Mouse (Mus musculus) brain, embryonic 14.5 days (tissue): Measurements from ENCODE around the gene Rassf5. TPM values are rescaled to one million over a fixed set of nuclear protein-coding genes. Genes with fewer than 3 reads are reported as not detected.

ENCODE experiments used
- DNase-seq: peaks from one replicate; pipeline ENCODE4 v3.0.0-alpha.2; 2011; ENCODE audit warnings: low read depth
- CTCF ChIP-seq: fragments of 200-500 bp; IDR thresholded peaks from 2 replicates; pipeline ENCODE4 v1.5.1; 2012; ENCODE audit warnings: inconsistent platforms, mild to moderate bottlenecking, moderate library complexity, borderline replicate concordance; ENCODE audit not compliant: insufficient read depth, insufficient read length; ENCODE audit errors: extremely low read depth
- POLR2A ChIP-seq: fragments of 200-500 bp; IDR thresholded peaks from 2 replicates; pipeline ENCODE4 v1.6.1; 2012; ENCODE audit warnings: mild to moderate bottlenecking, inconsistent platforms, borderline replicate concordance; ENCODE audit not compliant: poor library complexity, insufficient read depth, insufficient read length, severe bottlenecking; ENCODE audit errors: extremely low read depth
- polyA plus RNA-seq: library from polyadenylated mRNA; depleted of rRNA; stranded (reverse); fragments of >200 nt; gene quantifications from 2 replicates; pipeline ENCODE4 v1.2.3, GENCODE M21; 2012

Rassf5 gene
- polyA plus RNA-seq, 1 experiment, result 3.3 TPM

GRCm38 (mm10) chr1:131199118-131199821, 45.8 kb downstream of the Rassf5 start:
- DNase-seq, result peak; percentile 25
- TF ChIP-seq CTCF (no peak), POLR2A (no peak)

GRCm38 (mm10) chr1:131198417-131198960, 46.6 kb downstream of the Rassf5 start:
- TF ChIP-seq CTCF, result no peak
- DNase-seq, result no peak

- no peak for DNase-seq
- no peak for TF ChIP-seq CTCF
- TF ChIP-seq POLR2A, result no peak
These were observed 49.0 kb downstream of the Rassf5 start for GRCm38 (mm10) chr1:131196107-131196506.

- TF ChIP-seq CTCF (no peak), POLR2A (no peak)
These were observed 49.4 kb downstream of the Rassf5 start for GRCm38 (mm10) chr1:131195653-131196052.

GRCm38 (mm10) chr1:131193746-131194145, 51.3 kb downstream of the Rassf5 start:
- TF ChIP-seq CTCF, result no peak
- TF ChIP-seq POLR2A, result no peak
- no peak for DNase-seq

More at GRCm38 (mm10) chr1:131195653-131196052, 49.4 kb downstream of the Rassf5 start:
- no peak for DNase-seq

- DNase-seq, result no peak
- no peak for TF ChIP-seq CTCF
- TF ChIP-seq POLR2A, result no peak
These were observed 56.4 kb downstream of the Rassf5 start for GRCm38 (mm10) chr1:131188655-131189054.

- TF ChIP-seq POLR2A (no peak), CTCF (no peak)
- DNase-seq, result no peak
These were observed 57.2 kb downstream of the Rassf5 start for GRCm38 (mm10) chr1:131187856-131188255.

GRCm38 (mm10) chr1:131186995-131187394, 58.1 kb downstream of the Rassf5 start:
- DNase-seq, result no peak
- TF ChIP-seq CTCF (no peak), POLR2A (no peak)

GRCm38 (mm10) chr1:131185821-131186506, 59.1 kb downstream of the Rassf5 start:
- TF ChIP-seq CTCF (no peak), POLR2A (no peak)
- no peak for DNase-seq

- no peak for TF ChIP-seq POLR2A
- no peak for TF ChIP-seq CTCF
- DNase-seq, result no peak
These were observed 60.0 kb downstream of the Rassf5 start for GRCm38 (mm10) chr1:131184956-131185660.

GRCm38 (mm10) chr1:131184253-131184955, 60.7 kb downstream of the Rassf5 start:
- TF ChIP-seq CTCF, result no peak
- no peak for TF ChIP-seq POLR2A
- DNase-seq, result no peak

GRCm38 (mm10) chr1:131183201-131183600, 61.9 kb downstream of the Rassf5 start:
- TF ChIP-seq CTCF (no peak), POLR2A (no peak)

More at GRCm38 (mm10) chr1:131183201-131183600, 61.9 kb downstream of the Rassf5 start:
- DNase-seq, result no peak
